Mouse (Mus musculus) T-helper 2 cell (primary cell): ENCODE results near the gene Sult4a1.

Experiments used
- in situ Hi-C: fragments of 300-600 bp; cut with MboI, MseI; formaldehyde crosslinking; loops from one replicate; pipeline ENCODE4 v1.15.1; 2025; ENCODE audit warnings: high pct_unique_total_duplicates

Gene Sult4a1

DNA sequence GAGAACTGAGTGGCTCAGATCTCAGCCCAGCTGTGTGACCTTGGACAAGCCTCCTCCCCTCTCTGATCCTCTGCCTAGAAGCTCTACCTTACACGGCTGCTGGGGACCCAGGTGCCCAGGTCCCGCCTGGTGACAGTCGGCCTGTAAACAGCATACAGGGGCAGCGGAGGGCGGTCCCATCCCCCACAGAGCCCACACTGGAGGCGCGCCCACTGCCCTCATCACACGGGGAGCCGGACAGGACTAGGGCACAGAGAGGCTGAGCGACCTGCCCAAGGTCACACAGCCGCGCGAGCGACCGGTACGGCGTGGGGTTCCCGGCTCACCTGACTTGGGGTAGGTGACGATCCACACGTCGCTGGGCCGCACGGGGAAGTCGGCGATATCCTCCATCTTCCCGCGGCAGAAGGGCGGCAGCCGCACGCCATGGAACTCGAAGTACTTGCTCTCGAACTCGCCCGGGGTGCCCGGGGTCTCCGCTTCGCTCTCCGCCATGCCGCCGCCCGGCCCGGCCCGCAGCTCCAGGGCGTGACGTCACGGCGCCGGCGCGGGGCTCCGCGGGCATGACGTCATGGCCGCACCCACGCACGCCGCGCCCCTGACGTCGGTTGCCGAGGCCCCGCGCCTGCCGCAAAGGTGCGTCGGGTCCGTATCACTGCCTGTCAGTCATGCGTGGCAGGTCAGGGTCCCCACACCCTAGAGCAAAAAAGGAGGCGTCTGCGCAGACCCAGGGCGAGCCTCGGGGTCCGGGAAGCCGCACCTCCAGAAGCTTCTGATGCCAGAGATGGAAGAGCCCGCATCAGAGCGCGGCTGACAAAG, at the start of gene Sult4a1:
Sult4a1 (minus strand) TSS at position 650 of the 819 bp plus-strand sequence.
- in situ Hi-C loops, result no loop called here

DNA sequence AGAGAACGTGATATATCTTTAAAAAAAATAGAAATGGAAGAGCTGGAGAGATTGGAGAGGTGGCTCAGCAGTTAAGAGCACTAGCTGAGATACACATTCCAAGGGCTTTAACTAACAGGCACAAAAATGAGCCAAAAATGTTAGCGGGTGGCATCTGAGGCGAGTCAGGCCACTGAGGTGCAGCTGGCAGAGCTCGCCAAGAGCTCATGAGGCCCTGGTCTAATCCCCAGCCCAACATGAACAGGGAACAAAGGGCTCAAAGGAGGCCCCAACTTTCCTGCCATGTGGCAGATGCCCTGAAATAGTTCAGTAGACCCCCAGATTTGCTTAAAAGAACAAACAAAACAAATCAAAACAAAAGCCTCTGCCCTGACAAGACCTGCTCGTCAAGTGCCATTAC, 35.4 kb upstream of the Sult4a1 start:
- in situ Hi-C loops, result no loop called here

DNA sequence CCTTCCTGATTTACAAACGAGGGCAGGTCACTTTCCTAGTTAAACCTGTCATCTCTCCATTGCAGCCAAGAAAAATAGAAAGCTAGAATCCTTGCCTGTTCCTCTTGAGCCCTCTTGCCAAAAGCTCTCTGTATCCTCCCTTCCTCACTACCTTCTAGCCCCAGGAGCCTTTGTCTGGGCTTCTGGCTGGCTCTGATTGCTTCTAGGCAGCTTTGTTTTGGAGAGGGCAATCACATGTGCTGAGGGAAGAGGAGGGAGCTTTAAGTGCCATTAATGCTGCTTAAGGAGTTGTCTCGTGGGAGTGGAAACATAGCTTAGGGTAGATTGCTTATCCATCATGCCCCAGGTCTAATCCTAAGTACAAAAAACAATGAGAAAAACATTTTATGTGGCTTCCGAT, 34.6 kb upstream of the Sult4a1 start:
- in situ Hi-C loops, result no loop called here

GRCm38 (mm10) chr15:84139592-84140005, 34.0 kb upstream of the Sult4a1 start:
- in situ Hi-C loops, result no loop called here

DNA sequence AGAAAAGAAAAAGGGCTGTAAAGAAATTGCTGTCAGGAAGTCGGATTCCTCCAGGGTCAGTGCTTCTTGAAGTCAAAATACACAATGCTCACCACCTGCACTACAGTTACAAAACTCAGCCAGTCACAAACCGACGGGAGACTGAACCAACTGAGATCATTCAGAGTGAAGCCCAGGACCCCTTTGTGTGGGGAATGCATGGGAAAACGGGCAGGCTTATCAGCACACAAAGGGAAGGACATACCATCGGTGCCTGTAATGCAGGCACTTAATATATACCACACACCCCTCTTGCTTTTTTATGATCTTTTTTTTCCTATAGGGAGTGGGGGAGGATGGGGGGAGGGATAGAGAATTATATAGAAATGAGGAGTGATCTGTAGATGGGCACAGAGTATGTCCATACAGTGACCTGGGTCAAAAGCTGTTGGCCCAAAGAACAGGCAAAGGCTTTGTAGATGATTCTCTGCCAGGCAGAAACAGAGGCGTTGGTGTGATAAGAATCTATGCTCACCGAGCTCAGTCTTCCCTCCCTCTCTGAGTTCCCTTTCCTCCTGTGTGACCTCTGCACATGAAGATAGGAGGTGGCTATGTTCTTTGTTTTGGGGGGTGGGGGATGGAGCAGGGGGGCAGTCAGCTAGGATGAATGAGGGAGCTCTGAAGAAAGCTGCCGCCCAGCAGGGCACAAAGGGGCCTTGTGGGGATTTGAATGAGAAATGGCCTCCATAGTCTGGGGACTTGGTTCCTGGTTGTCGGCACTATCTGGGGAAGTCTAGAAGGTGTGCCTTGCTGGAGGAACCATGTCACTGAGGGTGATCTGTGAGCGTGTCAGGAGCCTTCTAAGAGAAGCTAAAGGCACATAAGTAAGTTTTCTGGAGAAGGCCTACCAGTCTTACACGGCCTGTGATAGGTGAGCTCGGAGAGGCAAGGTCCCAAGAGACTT, 31.2 kb upstream of the Sult4a1 start:
- in situ Hi-C loops, result no loop called here

DNA sequence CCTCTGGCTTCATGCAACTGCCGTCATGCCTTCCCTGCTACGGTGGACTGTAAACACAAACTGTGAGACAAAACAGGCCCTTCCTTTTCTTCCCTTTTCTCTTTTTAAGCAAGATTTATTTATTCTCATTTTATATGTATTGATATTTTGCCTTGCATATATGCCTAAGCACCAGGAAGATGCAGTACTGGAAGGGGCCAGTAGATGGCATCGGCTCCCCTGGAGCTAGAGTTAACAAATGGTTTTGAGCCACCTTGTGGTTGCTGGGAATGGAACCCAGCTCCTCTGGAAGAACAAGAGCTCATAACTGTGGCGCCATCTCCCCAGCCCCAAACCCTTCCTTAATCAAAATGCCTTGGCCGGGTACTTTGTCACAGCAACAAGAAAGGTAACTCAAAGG, 29.9 kb upstream of the Sult4a1 start:
- in situ Hi-C loops, result no loop called here

GRCm38 (mm10) chr15:84133440-84133839, 27.9 kb upstream of the Sult4a1 start:
- in situ Hi-C loops, result no loop called here

DNA sequence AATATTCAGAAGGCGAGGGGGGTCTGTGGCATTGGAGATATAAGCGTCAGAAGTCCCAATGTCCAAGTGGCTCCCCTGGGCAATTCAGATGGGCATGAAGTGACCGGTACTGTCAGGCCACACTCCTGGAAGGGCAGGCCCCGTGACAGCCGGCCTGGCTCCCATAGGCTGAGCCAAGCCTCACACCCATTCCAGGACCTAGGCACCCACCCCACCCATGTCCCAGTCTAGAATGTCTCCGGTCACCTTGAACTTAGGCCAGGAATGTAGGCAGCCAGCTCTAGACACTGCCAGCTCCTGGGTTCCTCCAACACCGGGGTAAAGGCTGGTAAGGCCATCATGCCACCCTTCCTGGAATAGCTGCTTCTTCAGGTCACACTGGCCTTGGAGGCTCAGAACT, 26.4 kb upstream of the Sult4a1 start:
- in situ Hi-C loops, result no loop called here

- in situ Hi-C loops, result no loop called here
Observed at GRCm38 (mm10) chr15:84131096-84131786, 25.7 kb upstream of the Sult4a1 start.

GRCm38 (mm10) chr15:84126871-84127270, 21.3 kb upstream of the Sult4a1 start:
- in situ Hi-C loops, result no loop called here

- in situ Hi-C loops, result no loop called here
Observed at GRCm38 (mm10) chr15:84126447-84126846, 20.9 kb upstream of the Sult4a1 start.

DNA sequence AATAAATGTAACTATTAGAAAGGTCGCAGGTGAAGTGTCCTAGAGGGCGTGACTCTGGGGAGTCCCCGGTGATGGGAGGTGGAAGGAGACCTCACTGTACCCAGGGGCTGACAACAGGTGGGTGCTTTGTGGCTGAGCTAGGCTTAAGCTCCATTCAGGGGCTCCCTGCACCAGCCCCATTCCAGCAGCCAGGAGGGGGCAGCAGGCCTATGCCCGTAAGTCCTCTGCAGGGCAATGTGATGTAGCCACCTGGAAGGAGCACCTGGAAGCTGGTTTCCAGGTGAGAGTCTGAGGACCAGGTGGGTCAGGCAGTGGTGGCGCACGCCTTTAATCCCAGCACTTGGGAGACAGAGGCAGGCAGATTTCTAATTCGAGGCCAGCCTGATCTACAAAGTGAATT, 18.5 kb upstream of the Sult4a1 start:
- in situ Hi-C loops, result no loop called here

DNA sequence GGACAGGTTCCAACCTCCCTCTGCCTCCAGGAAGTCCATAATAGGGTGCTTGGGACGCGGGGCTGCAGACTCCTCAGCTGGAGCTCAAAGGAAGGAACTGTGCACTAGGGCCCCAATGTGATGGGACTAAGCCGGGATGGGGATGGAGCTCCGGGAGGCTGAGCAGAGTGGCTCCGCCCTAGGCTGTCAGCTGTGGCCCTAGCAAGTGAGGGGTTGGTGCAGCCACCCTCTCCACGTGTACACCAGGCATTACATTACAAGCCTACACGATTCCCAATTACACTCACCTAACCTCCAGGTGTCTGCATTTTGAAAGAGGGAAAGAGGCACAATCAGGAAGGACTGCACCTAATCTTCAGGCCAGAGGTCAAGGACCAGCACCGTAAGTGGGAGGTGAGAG, 17.5 kb upstream of the Sult4a1 start, which contains the start of gene Pnpla5:
Pnpla5 (minus strand) TSS at position 101 of the 400 bp plus-strand sequence.
- in situ Hi-C loops, result no loop called here

- in situ Hi-C loops, result no loop called here
Observed at GRCm38 (mm10) chr15:84121036-84121435, 15.5 kb upstream of the Sult4a1 start.

DNA sequence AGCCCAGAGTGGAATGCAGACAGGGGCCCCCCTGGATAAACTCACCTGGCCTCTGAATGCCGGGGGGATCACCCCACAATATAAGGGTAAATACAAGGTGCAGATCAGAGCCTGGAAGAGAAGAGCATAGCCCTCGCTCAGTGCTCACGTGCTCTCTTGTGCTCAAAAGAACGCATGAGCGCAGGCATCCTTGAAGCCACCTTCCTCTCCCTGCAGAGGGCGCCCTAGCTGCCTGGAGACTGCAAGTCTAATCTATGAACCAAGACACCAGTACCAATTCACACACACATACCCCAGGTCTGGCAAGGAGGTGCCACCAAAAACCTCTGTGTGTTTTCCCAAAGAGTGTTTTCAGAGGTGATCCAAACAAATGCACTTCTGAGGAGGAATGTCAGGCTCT, 15.1 kb upstream of the Sult4a1 start:
- in situ Hi-C loops, result no loop called here

GRCm38 (mm10) chr15:84116466-84116865, 10.9 kb upstream of the Sult4a1 start:
- in situ Hi-C loops, result loop anchor here (5.0 kb wide), 1 partner anchor 66 kb away; no protein-coding TSS in a partner anchor

DNA sequence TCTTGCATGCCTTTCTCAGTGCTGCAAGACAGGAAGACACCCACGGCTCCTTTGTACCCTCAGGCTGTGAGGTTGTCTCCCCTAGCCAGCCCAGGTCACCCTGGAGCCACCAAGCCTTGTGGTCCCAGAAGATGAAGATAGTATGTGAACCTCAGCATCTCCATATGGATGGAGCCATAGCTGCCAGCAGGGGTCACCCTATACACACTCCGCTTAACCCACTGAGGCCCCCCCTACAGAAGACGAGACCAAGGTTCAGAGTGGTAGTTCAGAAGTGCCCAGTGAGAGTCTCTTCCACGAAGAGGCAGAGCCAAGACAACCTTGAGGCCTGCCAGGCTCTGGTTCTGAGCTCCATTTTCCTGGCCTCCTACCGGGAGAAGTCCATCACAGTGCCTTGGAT, 10.2 kb upstream of the Sult4a1 start:
- in situ Hi-C loops, result loop anchor here (5.0 kb wide), 1 partner anchor 67 kb away; no protein-coding TSS in a partner anchor

DNA sequence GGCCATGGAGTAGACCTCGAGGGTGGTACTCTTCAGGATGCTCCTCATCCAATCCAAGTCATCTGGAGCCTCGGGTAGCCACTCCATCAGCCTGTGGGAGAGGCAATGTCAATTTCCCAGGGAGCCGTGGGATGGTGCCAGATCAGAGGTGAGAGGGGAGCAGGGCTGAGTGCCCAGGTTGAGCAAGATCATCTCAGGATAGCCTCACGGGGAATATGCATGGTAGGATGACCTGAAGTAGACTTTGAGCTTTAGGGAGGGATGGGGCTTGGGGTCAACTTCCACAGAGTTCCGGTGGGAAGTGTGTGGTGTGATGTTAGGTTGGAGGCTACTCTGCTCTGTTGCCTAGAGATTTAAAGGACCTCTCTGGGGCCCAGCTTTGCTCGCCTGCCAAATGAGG, 8.3 kb upstream of the Sult4a1 start:
- in situ Hi-C loops, result no loop called here

DNA sequence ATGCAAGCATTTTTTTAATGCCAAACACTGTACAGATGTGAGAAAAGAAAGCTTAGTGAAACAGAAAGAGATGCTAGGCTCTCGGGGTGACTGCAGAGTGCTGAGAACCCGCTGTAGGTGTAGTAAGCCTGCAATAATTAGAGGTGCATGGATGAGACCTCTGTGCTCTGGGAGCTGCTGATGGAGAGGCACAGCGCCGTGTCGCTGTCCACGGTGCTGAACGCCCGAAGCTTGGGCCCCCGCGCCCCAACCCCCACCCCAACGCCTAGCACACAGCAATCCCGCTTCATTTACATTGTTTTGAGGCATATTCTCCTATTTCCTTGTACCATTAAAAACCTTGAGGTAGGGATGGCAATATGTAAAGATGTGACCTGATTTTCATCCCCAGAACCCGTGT, 3.3 kb upstream of the Sult4a1 start:
- in situ Hi-C loops, result no loop called here

DNA sequence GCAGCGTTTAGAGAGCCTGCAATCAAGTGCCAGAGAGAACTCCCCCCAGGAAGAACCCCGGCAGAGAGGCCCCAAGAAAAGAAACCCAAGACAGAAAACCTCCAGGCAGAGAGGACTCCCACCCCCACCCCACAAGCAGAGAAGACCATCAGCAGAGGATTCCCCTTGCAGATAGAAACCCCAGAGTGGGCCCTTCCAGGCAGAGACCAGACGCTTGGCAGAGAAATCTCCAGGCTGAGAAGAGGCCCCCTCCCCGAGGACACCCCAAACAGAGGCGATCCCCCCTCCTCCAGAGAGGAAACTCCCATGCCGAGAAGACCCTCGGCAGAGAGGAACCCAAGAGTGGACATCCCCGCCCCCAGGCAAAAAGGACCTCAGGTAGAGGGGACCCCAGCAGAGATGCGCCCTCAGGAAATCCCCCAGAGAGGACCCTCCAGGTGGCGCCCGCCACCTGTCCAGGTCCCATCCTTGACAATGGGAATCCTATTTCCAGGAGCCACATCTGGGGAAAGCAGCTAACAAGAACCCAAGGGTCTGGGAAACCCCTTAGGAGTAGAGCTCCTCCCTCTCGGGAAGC, 458 bp upstream of the Sult4a1 start:
- in situ Hi-C loops, result no loop called here

- in situ Hi-C loops, result no loop called here
Observed at GRCm38 (mm10) chr15:84104626-84105025, 928 bp downstream of the Sult4a1 start.
